Mouse (Mus musculus) E14TG2a.4 (cell line): ENCODE data around the gene 5730455P16Rik.
"Not testable (repeated sequence)": the region's sequence is repeated elsewhere in the genome, so short reads cannot be mapped to it uniquely, and the experiment has no call there.

ENCODE experiments used
- H3K27me3 ChIP-seq: 2 replicates; pipeline ENCODE4 v1.6.1; 2014; ENCODE audit warnings: low read length, control low read depth; ENCODE audit not compliant: insufficient read depth
- H3K36me3 ChIP-seq: 2 replicates; pipeline ENCODE4 v1.6.1; 2014; ENCODE audit warnings: low read length, control low read depth; ENCODE audit not compliant: insufficient read depth
- H3K4me1 ChIP-seq: replicated peaks from 2 replicates; pipeline ENCODE4 v1.6.1; 2014; ENCODE audit warnings: low read depth, low read length, control low read depth
- H3K4me3 ChIP-seq: replicated peaks from 2 replicates; pipeline ENCODE4 v1.5.1; 2014; ENCODE audit warnings: mild to moderate bottlenecking, low read length
- H3K9me3 ChIP-seq: 2 replicates; pipeline ENCODE4 v1.6.1; 2014; ENCODE audit warnings: low read length, control low read depth
- CTCF ChIP-seq: conservative IDR thresholded peaks from 2 replicates; pipeline ENCODE4 v1.5.1; 2014; ENCODE audit warnings: low read length
- NANOG ChIP-seq: IDR thresholded peaks from 2 replicates; pipeline ENCODE4 v1.6.1; 2014; ENCODE audit warnings: borderline replicate concordance, low read length, mixed read lengths
- POU5F1 ChIP-seq: IDR thresholded peaks from 2 replicates; pipeline ENCODE4 v1.6.1; 2014; ENCODE audit warnings: low read length, borderline replicate concordance

The 5730455P16Rik gene

DNA sequence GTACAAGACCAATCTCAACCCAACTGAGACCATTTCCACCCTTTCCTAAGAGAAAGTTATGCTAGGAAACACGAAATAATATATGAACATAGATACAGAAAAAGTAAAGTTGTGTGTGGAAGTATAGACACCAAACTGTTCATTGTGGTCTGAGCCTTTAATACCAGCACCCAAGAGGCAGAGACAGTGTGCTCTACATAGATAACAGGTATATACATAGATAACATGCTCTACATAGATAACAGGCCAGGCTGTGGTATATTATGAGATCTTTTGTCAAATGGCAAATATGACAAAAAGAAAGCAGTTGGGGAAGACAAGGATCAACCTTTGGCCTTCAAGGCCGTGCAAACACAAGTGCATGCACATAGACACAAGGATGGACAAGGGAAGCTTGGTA is 32.5 kb upstream of the 5730455P16Rik start:
- no peak for TF ChIP-seq POU5F1
- TF ChIP-seq CTCF = no peak
- no peak for TF ChIP-seq NANOG

DNA sequence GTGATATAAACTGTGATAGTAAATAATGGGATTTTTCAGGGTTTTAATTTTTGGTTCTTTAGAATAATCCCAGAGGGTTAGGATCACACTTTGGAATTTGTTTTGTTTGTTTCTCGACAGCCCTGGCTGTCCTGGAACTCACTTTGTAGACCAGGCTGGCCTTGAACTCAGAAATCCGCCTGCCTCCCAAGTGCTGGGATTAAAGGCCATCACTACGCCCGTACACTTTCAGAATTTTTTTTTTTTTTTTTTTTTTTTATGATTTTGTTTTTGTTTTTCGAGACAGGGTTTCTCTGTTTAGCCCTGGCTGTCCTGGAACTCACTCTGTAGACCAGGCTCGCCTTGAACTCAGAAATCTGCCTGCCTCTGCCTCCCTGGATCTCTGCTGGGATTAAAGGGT is 30.0 kb upstream of the 5730455P16Rik start:
- not testable (repeated sequence) for H3K4me3 ChIP-seq, H3K27me3 ChIP-seq, H3K9me3 ChIP-seq, H3K4me1 ChIP-seq
- peaks cover 75% of the 10 kb centered on the region for H3K36me3 ChIP-seq

More for the DNA sequence above, 32.5 kb upstream of the 5730455P16Rik start:
- no peak overlapping the region for H3K4me3 ChIP-seq
- H3K9me3 ChIP-seq = no peaks in the 10 kb centered on the region
- H3K36me3 ChIP-seq = peaks cover 53% of the 10 kb centered on the region
- H3K27me3 ChIP-seq = no peaks in the 10 kb centered on the region
- H3K4me1 ChIP-seq = no peaks in the 10 kb centered on the region

DNA sequence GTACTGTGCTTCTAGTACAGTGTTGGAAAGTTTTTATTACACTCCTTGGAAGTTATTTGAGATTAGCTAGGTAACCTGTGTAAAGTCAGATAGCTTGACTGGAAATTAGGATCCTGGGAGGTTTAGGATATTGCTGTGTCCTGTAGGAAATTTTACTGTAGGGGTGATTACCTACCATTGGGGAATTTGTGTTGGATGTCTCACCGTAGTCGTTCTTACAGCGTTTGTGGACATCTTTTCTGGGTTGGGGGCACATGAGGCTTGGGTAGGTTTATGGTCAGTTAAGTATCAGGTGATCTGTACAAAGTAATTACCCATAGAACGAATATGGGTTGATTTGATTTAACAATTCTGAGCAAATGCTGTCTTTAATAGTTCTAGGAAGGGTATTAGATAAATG is 18.8 kb upstream of the 5730455P16Rik start:
- Histone ChIP-seq H3K4me3 (no peak overlapping the region), H3K4me1 (0 out of 2 replicates have a peak, but pooled peaks cover 11% of the 10 kb centered on the region), H3K9me3 (no peaks in the 10 kb centered on the region), H3K36me3 (peaks cover 97% of the 10 kb centered on the region), H3K27me3 (no peaks in the 10 kb centered on the region)
- TF ChIP-seq POU5F1 (no peak), CTCF (no peak), NANOG (no peak)

DNA sequence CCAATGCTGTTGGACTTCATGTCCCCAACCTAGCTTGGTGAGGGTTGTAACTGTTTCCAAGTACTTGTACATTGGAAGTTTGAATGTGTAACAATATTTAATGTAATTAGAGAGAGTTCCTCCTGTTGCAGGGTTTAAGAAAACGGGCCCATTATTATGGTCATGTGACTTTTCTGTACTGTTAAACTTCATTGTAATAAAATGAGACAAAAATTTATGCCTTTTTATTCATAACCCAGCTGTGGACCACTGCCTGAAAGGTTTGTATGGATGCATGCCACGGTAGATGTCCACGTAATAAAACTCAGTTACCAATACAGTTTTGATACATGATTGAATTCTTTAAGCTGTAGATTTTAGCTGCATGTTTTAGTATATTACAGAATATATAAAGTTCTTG is 18.1 kb upstream of the 5730455P16Rik start:
- Histone ChIP-seq H3K4me1 (0 out of 2 replicates have a peak, but pooled peaks cover 11% of the 10 kb centered on the region), H3K9me3 (no peaks in the 10 kb centered on the region), H3K27me3 (no peaks in the 10 kb centered on the region), H3K4me3 (no peak overlapping the region), H3K36me3 (peaks cover 97% of the 10 kb centered on the region)
- TF ChIP-seq POU5F1 = no peak
- TF ChIP-seq NANOG = no peak
- no peak for TF ChIP-seq CTCF

DNA sequence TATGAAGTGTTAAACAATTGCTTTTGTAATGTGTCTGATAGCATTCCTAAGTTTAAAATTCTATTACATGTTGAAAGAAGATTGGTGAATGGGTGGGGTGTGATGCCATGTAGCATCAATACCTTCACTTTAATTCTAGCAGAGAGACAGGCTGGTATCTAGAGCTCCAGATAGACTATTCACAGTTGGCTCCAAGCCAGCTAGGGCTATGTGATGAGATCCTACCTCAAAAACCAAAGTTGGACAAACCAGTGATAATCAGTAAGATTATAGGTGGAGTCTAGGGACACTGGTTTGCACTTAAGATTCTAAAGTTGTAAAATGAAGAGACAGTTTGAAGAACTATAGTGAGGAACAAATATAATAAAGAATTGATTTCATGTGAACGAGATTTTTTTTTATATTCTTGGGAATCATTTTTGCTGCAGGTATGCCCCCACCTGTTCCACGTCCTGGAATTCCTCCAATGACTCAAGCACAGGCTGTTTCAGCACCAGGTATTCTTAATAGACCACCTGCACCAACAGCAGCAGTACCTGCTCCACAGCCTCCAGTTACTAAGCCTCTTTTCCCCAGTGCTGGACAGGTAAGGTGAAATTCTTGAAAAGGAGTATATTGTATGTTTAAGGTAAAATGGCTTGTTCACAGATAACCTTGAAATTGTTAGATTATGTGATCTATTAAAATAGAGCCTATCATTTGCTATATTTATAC is 13.7 kb upstream of the 5730455P16Rik start:
- no peak overlapping the region for H3K4me3 ChIP-seq
- TF ChIP-seq NANOG = no peak
- TF ChIP-seq CTCF = no peak
- no peak for TF ChIP-seq POU5F1
- peaks cover 99% of the 10 kb centered on the region for H3K36me3 ChIP-seq
- peaks cover 21% of the 10 kb centered on the region for H3K4me1 ChIP-seq
- no peaks in the 10 kb centered on the region for H3K27me3 ChIP-seq
- H3K9me3 ChIP-seq = no peaks in the 10 kb centered on the region

DNA sequence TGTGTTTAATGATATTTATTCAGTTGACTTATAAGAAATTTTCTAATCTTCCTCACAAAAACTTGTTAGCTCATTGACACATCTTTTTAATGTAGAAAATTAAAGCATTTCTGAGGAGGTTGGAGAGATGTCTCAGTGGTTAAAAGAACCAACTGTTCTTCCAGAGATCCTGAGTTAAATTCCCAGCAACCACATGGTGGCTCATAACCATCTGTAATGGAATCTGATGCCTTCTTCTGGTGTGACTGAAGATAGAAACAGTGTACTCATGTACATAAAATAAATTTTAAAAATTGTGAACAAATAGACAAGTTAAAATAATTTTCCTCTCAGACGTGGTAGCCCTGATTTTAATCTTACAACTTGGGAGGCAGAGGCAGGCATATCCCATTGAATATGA is 12.1 kb upstream of the 5730455P16Rik start:
- Histone ChIP-seq H3K36me3 (peaks cover 99% of the 10 kb centered on the region), H3K27me3 (no peaks in the 10 kb centered on the region), H3K9me3 (no peaks in the 10 kb centered on the region), H3K4me1 (peaks cover 35% of the 10 kb centered on the region), H3K4me3 (no peak overlapping the region)
- TF ChIP-seq NANOG (no peak), POU5F1 (no peak), CTCF (no peak)

DNA sequence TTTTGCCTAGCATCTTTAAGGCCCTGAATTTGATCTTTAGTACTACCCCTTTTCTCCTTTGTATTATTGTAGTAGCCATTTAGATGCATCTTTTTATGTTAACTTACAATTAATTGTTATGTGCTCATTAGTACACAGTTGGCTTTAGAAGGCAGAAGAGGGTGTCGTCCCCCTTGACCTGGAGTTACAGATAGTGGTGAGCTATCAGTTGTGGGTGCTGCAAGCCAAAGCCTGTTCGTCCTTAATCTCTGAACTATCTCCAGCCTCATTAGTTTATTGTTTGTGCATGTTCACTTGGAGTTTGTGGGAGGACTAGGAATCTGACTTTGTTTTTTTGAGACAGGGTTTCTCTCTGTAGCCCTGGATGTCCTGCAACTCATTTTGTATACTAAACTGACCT is 9.0 kb upstream of the 5730455P16Rik start:
- no peaks in the 10 kb centered on the region for H3K27me3 ChIP-seq
- peaks cover 44% of the 10 kb centered on the region for H3K4me1 ChIP-seq
- TF ChIP-seq POU5F1 (no peak), CTCF (no peak), NANOG (no peak)
- no peaks in the 10 kb centered on the region for H3K9me3 ChIP-seq
- H3K4me3 ChIP-seq = peak overlapping the region; percentile 99; the same call in 1 of the 2 replicates
- peaks cover 77% of the 10 kb centered on the region for H3K36me3 ChIP-seq

DNA sequence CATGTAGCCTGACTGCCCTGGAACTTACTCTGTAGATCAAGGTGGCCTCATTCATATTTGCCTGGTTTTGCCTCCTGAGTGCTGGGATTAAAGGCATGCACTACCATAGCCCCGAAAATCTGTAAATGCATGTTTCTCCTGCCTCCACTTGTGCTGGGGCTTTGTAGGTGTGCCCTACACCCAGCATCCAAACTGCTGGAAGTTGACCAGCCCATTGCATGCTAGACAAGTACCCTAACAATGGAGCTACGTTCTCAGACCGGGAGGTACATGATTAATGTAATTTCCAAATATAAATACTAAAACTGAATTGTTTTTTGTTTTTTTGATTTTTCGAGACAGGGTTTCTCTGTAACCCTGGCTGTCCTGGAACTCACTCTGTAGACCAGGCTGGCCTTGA is 7.2 kb upstream of the 5730455P16Rik start:
- peaks cover 60% of the 10 kb centered on the region for H3K36me3 ChIP-seq
- H3K27me3 ChIP-seq = no peaks in the 10 kb centered on the region
- TF ChIP-seq CTCF = no peak
- no peak for TF ChIP-seq POU5F1
- TF ChIP-seq NANOG = no peak
- no peaks in the 10 kb centered on the region for H3K9me3 ChIP-seq
- peak overlapping the region; percentile 99 for H3K4me3 ChIP-seq
- peaks cover 46% of the 10 kb centered on the region for H3K4me1 ChIP-seq

DNA sequence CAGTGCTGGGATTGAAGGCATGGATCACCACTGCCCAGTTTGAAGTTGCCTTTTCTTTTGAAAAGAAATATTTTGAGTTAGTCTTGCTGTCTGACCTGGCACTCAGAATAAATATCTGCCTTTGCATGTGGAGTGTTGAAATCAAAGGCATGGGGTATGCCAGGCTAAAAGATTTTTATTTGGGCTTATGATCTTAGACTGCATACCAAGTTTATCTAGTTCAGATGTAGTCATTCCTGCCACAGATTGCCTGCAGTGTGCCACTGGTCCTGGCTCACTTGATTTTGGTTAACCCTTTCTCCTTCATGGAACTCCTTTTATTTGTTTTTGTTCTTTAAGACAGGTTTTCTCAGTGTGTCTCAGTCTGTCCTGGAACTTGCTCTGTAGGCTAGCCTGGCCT is 6.6 kb upstream of the 5730455P16Rik start:
- H3K4me3 ChIP-seq = peak overlapping the region; percentile 99

More for the DNA sequence above, 6.6 kb upstream of the 5730455P16Rik start:
- Histone ChIP-seq H3K36me3 (peaks cover 54% of the 10 kb centered on the region), H3K4me1 (peaks cover 46% of the 10 kb centered on the region), H3K9me3 (no peaks in the 10 kb centered on the region), H3K27me3 (no peaks in the 10 kb centered on the region)
- no peak for TF ChIP-seq NANOG
- TF ChIP-seq POU5F1 = no peak
